Mouse (Mus musculus) CH12F3 (cell line): ENCODE measurements around the gene Alg2.

ENCODE experiments used
- in situ Hi-C: fragments of 300-500 bp; cut with MboI; formaldehyde crosslinking; loops from 2 replicates; pipeline ENCODE4 v1.14.3; 2020; ENCODE audit warnings: low sequenced_read_pairs

Gene Alg2

DNA sequence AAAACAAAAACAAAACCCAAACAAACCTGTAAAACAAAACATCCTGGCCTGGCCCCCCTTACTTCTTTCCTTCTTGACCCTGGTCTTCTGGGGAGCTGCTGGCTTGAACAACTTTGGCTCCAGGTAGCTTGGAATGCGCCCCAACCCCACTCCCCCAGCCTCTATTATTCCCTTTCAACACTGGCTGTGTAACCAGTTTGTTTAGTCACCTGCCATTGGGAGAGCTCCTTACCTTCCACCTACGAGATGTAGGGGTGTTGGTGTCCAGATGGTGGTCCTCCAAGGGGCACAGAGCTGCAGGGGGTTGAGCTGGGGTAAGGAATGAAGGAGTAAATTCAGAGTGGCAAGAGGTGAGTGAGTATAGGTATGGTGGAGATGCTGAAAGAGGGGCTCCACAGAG lies 6.9 kb downstream of the Alg2 start:
- in situ Hi-C loops, result no loop called here

DNA sequence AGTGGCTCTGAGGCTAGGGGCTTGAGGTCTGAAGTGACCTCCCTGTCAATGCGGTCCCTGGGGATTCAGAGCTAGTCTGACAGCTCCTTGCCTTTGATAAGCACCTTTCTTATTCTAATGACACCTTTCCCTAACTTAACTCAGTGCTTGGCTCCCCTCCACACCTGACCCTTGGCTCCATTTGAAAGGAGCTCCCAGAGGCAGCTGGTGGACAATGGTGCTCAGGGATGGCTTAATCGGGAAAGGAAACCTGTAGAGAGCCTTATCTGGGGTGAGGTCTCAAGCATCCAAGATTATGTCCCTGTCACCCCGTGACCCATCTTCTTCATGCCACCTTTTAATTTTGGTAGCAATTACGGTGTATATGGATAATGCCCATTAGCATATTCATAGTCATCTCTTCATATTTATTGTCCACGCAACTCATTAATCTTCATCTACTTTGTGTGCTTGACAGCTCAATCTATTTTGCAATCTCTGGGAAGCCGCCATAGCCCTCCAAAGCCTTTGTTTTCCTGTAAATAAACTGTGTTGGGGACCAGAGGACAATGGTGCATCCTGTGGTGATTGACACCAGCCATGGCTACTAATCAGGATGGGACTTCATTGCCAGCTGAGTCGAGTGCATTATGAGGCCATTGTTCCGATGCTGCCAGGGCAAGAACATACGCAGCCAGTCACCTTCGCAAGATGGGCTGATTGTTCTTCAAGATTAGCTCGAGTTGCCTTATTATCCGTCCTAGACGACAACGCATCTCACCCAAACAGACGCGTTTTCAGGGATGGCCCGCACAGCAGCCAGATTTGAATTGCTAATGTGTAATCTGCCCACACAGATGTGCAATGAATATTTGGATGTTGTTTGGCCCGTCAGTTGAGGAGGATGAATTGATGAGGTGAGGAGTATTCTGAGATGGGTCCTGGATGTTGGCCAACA lies 24.3 kb downstream of the Alg2 start:
- in situ Hi-C loops, result loop anchor here (25.0 kb wide), 1 partner anchor 137 kb away; no protein-coding TSS in a partner anchor

DNA sequence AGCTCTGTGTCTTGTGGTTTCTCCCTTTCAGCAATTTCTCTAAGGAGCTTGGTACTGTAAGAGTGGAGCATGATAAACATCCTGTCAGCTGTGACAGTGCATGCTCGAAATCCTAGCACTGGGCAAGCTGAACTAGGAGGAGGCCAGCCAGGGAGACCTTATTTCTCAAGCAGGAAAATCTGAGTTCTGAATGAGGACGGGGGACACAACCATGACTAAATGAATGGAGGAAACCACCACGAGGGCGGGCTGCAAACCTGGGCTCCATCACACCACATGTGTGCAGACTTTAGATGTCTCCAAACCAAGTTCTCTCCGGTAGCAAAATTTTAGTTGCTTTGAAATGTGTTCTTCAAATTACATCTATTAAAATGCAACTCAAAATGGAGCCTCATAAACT lies 25.0 kb downstream of the Alg2 start:
- in situ Hi-C loops, result loop anchor here (25.0 kb wide), 1 partner anchor 138 kb away; no protein-coding TSS in a partner anchor

DNA sequence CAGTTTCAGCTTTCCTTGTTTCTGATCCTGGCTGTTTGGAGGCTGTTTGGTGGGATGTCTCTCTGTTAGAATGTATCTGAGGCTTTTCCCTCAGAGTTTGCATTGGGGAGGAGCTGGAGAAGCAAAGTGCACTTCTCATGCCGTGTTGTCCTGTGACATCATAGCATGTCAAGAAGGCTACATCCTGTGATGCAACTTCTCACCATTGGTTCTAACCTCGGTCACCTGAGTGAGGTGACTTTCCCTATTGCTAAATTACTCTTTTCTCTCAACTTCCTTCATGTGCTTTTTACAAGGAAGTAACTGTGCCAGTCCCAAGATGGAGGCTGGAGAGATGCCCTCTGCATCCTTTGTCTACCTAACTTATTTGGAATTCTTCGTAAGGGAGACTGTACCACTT lies 25.6 kb downstream of the Alg2 start:
- in situ Hi-C loops, result loop anchor here (25.0 kb wide), 1 partner anchor 139 kb away; no protein-coding TSS in a partner anchor

DNA sequence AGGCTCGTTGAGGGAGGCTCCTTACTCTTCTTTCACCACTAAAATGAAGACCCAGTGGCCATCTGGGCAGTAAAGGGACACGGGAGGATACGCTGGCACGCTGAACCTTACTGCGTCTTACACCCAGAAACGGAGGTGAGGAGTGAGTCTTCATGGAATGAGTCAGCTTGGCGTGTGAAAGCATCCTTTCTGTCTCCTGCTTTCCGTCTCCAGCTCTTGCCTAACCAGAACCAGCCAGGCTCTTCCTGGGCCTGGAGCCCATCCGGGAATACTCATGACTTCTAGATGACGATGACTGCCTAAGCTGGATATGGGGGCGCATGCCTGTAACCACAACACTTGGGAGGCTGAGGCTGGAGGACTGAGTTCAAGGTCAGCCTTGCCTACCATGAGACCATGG lies 33.2 kb downstream of the Alg2 start:
- in situ Hi-C loops, result loop anchor here (25.0 kb wide), 1 partner anchor 146 kb away; no protein-coding TSS in a partner anchor

DNA sequence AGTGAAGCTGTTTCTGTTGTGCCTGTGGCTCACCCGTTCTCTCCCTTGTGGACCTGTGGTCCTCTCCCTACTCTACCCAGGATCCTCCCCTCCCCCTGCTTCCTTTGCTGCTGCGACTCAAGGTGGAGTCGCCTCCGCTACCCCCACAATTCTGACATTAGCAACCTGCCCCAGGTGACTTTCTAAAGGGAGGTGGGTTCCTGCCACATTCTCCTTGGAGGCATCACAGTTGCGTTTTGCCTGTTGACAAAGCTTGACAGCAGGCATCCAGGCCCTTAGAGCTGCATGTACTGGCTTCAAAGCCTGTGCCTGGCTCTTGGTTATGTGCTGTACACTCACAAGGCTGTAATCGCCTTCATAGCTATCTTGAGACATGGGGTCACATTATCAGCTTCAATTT lies 35.2 kb downstream of the Alg2 start:
- in situ Hi-C loops, result loop anchor here (25.0 kb wide), 1 partner anchor 148 kb away; no protein-coding TSS in a partner anchor

DNA sequence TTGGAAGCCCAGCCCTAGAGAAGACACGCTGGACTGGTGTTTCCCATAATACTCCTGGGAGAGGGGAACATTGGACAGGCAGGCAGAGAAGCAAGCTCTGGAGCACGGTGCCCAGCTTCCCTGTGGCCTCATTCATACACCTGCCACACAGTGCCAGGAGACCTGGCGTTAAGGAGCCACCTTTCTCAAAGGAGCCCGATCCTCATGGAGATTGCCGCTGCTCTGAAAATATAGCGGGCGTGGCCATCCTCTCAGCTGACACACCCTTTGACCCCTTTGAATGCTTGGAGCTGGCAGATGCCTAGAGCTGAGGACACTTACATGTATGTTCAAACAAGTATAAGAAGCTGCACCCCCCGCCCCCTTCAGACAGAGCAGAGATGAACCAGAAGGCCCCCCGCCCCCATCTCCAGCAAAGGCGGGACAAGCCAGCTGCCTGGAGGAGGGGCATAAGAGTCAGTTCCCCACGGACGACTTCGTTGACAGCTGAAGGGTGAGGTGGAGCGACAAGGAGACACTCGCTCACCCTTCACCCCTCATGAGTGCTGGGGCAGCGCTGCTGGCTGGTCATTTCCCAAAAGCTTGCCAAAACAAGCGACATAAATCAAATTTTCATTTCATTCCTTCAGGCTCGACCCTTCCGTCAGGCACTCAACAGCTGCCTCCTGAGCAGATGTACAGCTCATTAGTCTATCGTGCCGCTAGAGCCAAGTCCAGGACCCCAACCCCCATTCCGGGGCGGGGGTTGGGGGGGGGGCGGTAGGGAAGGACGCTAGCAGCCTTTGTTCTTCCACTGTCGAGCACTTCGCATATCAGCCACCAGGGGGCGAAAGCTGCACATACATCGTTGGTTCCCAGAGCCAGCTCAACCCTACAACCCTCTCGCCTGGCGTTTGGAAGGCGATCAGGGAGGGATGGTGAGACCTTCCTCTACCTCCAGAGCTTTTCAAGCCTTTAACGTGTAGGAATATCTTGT lies 36.5 kb downstream of the Alg2 start:
- in situ Hi-C loops, result loop anchor here (25.0 kb wide), 1 partner anchor 150 kb away; no protein-coding TSS in a partner anchor

DNA sequence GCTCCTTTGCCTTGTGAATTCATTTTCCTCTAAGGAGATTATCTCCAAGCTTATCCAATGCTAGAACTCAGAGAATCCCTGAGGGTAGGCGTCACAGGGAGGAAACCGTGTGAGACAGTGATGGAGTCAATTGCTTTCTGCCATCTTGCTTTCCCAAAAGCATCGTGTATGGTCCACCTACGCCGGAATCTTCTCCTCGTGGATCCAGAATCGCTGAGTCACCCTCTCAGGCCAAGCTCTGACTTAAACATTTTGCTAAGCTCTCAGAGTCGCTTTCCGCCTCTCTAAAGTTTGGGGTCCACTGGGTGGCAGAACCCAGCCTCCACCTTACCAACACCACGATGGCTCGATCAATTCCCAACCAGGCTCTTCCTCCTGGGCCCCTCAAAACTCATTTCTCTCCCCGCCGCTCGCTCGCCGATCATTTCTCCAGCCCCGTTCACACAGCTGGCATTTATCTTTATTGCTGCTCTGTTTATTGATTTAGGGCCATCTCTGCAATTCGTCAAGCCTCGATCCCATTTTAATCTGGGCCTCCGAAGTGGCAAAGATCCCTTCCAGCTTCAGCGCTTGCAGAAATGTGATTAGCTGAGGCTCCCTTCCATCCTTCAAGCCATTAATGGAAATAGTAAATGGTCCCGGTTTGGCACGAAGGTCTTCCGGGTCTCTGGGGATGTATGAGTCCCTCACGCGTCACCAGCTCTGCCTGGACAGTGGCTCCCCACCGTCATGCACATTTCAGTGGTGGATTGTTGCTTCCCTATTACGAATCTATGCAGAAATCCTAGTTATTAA lies 38.4 kb downstream of the Alg2 start:
- in situ Hi-C loops, result loop anchor here (25.0 kb wide), 1 partner anchor 152 kb away; no protein-coding TSS in a partner anchor

DNA sequence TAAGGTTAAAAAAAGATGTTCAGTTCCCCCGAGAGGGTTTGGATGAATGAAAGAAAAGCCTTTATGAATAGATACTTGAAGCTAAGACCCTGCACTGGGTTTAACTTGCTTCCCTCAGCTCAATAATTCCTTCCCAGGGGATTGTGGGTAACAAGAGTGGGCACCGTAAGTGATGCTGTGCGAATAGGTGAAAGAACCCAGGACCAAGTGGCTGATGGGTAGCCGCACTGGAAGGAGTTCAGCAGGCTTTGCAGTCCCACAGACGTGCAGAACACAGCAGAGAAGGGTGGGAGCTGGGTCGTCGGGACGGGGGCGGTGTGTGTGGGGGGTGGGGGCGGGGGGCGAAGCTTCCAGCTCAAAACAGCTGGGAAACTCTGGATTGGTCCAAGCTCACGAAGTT lies 39.0 kb downstream of the Alg2 start:
- in situ Hi-C loops, result loop anchor here (25.0 kb wide), 1 partner anchor 152 kb away; no protein-coding TSS in a partner anchor

DNA sequence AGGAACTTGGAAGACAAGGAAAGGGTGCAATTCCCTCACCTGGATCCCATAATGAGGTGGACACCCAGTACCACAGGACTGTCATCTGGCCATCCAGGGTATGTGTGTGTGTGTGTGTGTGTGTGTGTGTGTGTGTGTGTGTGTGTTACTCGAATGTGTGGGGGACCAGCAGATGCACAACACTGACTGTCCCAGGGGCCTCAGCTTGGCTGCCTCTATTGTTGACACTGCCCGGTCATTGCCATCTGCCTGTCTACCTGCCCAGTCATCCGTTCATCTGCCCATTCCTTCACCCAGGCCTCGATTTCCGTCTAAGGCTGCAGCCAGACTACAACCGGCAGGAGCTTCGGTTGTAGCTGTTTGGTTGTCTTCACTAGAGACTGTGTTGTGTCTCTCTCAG lies 41.4 kb downstream of the Alg2 start:
- in situ Hi-C loops, result loop anchor here (25.0 kb wide), 1 partner anchor 155 kb away; no protein-coding TSS in a partner anchor

DNA sequence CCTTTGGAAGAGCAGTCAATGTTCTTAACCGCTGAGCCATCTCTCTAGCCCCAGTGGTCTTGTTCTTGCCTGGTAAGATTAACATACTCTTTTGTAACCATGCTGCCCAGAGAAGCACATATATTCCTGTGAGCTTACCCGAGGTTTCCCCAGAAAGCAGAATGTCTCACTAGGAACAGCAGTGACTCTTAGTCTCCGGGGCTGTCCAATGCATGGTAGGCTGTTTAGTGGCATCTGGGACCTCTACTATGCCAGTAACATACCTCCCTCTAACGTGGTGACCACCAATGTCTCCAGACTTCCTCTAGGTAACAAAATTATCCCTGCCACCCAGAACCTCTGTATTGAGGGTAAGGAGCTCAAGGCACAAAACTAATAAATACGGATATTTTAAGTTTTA lies 43.1 kb downstream of the Alg2 start:
- in situ Hi-C loops, result loop anchor here (25.0 kb wide), 1 partner anchor 156 kb away; no protein-coding TSS in a partner anchor

DNA sequence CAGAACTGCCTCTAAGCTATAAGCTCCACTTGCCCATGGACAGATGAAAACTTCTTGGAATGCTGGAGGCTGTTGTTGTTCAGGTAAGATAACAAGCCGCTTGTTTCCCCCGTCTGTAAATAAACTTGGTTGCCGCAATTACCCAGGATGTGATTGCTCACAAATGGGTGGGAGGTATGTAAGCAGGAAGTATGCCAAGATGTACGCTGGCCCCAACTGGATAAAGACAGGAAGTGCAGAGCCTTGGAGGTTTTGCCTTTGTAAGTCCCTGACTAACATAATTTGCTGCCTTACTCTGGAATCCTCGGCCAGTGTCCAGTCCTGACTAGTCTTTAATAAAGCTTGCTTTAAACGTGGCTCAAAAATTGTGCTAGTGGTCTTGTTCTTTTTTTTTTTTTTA lies 43.6 kb downstream of the Alg2 start:
- in situ Hi-C loops, result loop anchor here (25.0 kb wide), 1 partner anchor 157 kb away; no protein-coding TSS in a partner anchor

DNA sequence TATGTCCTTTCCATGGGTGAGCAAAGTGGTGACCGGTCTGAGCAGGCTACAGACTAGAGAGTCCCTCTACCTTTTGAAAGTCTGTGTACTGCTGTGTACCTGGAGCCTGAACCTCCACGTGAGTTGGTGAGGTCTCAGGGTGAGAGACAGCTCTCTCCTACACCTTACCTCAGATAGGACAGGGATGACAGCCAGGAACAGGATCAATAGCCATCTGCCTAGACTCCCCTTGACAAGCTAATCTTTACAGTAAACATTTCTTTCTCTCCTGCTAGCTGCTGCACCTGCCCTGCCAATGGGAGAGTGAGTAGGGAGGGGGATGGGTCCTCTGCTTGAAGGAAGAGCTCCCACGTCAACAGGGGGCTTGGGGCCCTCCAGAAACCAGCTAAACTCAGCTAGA lies 46.5 kb downstream of the Alg2 start:
- in situ Hi-C loops, result loop anchor here (25.0 kb wide), 1 partner anchor 160 kb away; no protein-coding TSS in a partner anchor

DNA sequence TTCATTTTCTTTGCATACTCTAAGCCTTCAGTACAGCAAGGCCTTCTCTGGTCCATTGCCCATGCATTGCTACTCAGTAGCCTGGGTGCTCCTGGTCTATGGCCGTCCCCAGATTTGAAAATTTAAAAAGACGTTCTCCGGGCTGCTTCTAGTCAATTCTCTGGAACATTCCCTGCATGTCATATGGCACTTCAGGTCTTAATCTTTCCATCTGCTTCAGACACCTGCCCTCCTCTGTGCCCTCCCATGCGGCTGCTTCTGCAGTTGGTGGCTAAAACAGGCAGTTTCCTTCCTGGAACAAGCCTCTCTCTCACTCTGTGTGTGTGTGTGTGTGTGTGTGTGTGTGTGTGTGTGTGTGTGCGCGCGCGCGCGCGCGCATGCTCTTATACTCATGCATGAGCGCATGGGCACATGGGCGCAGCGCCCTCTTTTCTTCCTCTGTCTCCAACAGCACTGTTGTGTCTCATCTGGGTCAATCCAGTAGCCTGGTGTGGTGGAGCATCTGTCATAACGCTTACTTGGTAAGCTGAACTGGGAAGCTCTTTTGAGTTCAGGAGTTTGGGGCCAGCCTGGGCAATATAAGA lies 48.8 kb downstream of the Alg2 start:
- in situ Hi-C loops, result loop anchor here (25.0 kb wide), 1 partner anchor 162 kb away; no protein-coding TSS in a partner anchor

DNA sequence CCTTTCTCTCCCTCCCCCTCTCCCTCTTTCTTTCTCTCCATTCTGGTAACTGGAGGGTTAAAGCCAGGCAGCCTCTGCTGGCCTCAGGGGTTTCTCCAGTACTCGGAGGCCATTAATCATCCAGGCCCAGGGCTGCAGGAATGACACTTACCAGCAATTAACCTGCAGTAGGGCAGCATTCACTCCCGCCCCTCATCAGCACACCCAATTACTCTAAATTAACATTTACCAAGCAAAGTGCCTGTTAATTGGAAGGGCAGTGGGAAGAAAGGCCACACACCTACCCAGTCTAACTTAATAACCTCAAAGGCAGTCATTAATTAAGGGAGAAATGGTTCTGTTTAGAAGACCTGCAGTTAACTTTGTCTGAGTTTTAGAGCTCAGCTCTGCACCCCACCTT lies 49.8 kb downstream of the Alg2 start:
- in situ Hi-C loops, result no loop called here

DNA sequence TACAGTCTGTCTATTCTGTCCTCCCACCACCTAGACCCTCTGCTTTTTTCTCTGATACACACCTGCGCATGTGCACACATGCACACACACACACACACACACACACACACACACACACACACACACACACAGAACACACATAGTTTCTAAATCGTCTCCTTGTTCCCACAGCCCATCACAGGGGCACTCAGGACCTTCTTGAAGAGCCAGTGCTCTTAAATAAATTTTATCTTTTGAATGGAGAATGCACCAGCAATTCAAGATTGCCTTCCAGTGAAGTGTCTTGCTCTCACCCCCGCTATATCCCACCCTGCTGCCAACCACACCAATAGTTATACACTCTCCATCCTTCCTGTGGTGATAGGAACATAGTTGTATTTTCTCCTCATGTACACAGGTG lies 51.2 kb downstream of the Alg2 start:
- in situ Hi-C loops, result no loop called here

DNA sequence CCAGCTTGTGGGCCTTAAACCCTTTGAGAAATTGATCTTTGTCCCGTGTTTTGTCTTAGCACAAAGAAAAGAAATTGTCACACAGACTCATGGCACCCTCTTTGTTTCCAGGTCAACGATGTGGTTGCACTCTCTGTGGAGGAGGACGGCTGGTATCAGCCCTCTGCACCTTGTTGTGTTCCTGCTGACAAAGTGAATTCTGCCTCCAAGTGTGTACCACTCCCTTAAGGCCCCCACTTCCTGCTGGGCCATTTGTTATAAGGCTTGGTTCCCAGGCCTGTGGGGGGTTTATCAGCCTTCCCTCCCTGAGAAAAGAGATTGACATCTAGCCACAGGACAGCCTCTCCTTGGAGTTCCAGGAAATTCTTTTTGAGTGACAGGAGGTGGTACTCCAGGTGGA lies 51.9 kb downstream of the Alg2 start:
- in situ Hi-C loops, result no loop called here

DNA sequence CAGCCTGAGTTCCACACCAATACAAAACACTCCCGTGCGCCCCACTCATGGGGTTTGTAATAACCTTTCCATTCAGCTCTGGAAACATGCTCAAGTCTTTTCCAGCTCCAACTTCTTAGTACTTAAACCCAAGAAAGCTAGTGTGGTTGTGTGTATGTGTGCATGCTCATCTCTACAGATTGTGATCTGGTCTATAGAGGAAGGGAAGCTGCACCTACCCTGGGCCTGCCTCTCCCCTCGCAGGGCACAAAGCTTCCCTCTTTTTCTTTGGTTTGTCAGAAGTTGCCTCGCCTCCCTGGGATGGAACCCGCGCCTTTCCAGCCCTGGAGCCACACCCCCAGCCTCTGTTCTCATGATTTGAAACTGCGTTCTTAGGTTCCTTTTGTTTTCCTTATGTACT lies 53.9 kb downstream of the Alg2 start:
- in situ Hi-C loops, result no loop called here

DNA sequence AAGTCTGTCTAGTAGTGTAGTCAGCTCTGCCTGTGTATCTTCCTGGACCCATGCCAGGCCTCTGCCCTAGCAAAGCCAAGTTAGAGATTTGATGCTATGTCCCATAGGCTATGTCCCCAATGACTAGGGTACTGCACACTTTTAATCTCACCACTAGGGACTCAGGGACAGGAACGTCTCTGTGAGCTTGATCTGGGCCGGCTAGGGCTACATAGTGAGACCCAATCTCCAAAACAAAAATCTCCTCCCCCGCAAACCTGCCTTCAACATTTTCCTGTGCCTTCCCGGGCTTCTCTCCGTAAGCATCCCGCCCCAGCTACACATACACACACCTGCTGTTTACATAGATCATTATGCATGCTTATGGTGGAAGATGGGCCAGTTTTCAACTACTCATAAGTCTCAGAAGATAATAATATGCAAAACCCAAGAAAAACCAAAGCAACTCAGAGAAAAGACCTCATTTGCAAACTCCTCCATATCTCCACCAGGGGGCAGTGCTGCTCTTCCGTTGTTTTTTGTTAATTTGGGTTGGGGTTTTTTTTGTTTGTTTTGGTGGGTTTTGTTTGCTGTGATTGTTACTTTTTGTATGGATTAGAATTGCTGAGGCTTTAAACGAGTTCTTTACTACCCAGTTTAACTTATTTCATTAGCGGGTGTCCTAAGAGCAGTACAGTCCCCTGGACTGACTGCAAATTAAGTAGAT lies 54.7 kb downstream of the Alg2 start:
- in situ Hi-C loops, result no loop called here
